Mouse (Mus musculus) E14TG2a.4 (cell line): ENCODE results near the gene Col4a3bp.

Experiments
- CTCF ChIP-seq: conservative IDR thresholded peaks from 2 replicates; pipeline ENCODE4 v1.5.1; 2014; ENCODE audit warnings: low read length
- POU5F1 ChIP-seq: IDR thresholded peaks from 2 replicates; pipeline ENCODE4 v1.6.1; 2014; ENCODE audit warnings: low read length, borderline replicate concordance

DNA sequence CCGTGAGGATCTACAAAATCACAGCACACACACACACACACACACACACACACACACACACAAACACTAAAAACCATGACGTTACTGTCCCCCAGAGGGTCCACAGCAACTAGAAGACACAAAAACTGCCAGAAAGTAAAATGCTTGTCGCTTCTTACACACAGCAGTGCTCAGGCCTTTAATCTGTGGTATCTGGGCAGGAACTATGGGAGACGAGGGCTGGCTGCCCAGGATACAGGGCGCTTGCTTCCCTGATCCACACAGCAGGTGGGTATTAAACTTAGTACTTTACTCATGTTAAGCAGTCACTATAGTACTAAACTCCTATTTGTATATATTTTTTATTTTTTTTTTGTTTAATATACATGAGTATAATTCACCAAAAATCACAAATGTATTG is 103.4 kb downstream of the Col4a3bp start:
- TF ChIP-seq CTCF, result no peak
- no peak for TF ChIP-seq POU5F1
